Mouse (Mus musculus) heart, adult 2 months (tissue): ENCODE data around the gene Asb4. TPM values are rescaled to one million over a fixed set of nuclear protein-coding genes. Genes with fewer than 3 reads are reported as not detected.
A peak's percentile ranks its signal among the peaks of the same experiment; 100 is the strongest.

ENCODE experiments used
- DNase-seq, 2 experiments: peaks; one replicate each; pipeline ENCODE4 v3.0.0; 2021
- H3K27ac ChIP-seq: fragments of 200-600 bp; 2 replicates; pipeline ENCODE4 v1.8.1; 2022
- H3K27me3 ChIP-seq: fragments of 200-500 bp; 2 replicates; pipeline ENCODE4 v1.6.1; 2012; ENCODE audit warnings: mild to moderate bottlenecking, low read length, inconsistent platforms, mixed read lengths; ENCODE audit not compliant: control insufficient read depth, insufficient read depth
- H3K36me3 ChIP-seq: fragments of 200-500 bp; 2 replicates; pipeline ENCODE4 v1.6.1; 2012; ENCODE audit warnings: low read length, inconsistent platforms; ENCODE audit not compliant: control insufficient read depth, insufficient read depth
- H3K4me1 ChIP-seq: fragments of 200-500 bp; 2 replicates; pipeline ENCODE4 v1.6.1; 2011; ENCODE audit warnings: low read length; ENCODE audit not compliant: control insufficient read depth, insufficient read depth
- H3K4me3 ChIP-seq: fragments of 200-600 bp; 2 replicates; pipeline ENCODE4 v1.8.1; 2022
- H3K79me2 ChIP-seq: fragments of 200-500 bp; replicated peaks from 2 replicates; pipeline ENCODE4 v1.6.1; 2012; ENCODE audit warnings: mild to moderate bottlenecking, inconsistent platforms, low read length, moderate library complexity, mixed read lengths; ENCODE audit not compliant: control insufficient read depth, insufficient read depth
- H3K9ac ChIP-seq: fragments of 200-500 bp; 2 replicates; pipeline ENCODE4 v1.6.1; 2012; ENCODE audit warnings: low read depth, mild to moderate bottlenecking, control low read depth, inconsistent platforms, low read length, mixed read lengths
- CTCF ChIP-seq: fragments of 200-600 bp; IDR thresholded peaks from 2 replicates; pipeline ENCODE4 v1.8.1; 2022; ENCODE audit warnings: antibody characterized with exemption, mild to moderate bottlenecking, moderate library complexity
- EP300 ChIP-seq: fragments of 200-500 bp; IDR thresholded peaks from 2 replicates; pipeline ENCODE4 v1.6.1; 2011; ENCODE audit warnings: low read depth, low read length, control low read depth; ENCODE audit not compliant: insufficient read depth
- POLR2A ChIP-seq: fragments of 200-500 bp; IDR thresholded peaks from 2 replicates; pipeline ENCODE4 v1.6.1; 2011; ENCODE audit warnings: mild to moderate bottlenecking, low read depth, low read length, control low read depth; ENCODE audit not compliant: insufficient read depth
- WGBS: fragments of 180-500 bp; shearing (Covaris S2); methylation state at CpG from one replicate; pipeline ENCODE4 v1.1.7; 2018; 5-methylcytosine and 5-hydroxymethylcytosine counted together
- intact Hi-C: fragments of 180-260 bp; cut with DNase I; formaldehyde crosslinking; loops from one replicate; pipeline ENCODE4 v1.15.1; 2025
- polyA plus RNA-seq: library from polyadenylated mRNA; depleted of rRNA; stranded (reverse); fragments of >200 nt; gene quantifications from 2 replicates; pipeline ENCODE4 v1.2.3, GENCODE M21; 2012
- total RNA-seq, 2 experiments: library from RNA; stranded (reverse); gene quantifications; 2 replicates each; pipeline ENCODE4 v1.2.3; 2021

The Asb4 gene
- total and polyA plus RNA-seq, 3 experiments: 3.1 to 5.0 (median 4.4) TPM

GRCm38 (mm10) chr6:5396797-5397196 is 13.6 kb downstream of the Asb4 start:
- TF ChIP-seq POLR2A (no peak), CTCF (peak; percentile 52)
- Histone ChIP-seq H3K4me1 (no peaks in the 10 kb centered on the region), H3K9ac (no peak overlapping the region), H3K79me2 (no peaks in the 10 kb centered on the region), H3K36me3 (peaks cover 4% of the 10 kb centered on the region; the same call in 1 of the 2 replicates), H3K27me3 (no peaks in the 10 kb centered on the region), H3K27ac (no peak overlapping the region), H3K4me3 (no peak overlapping the region)
- 52% methylated on average over 3 of the region's 3 CpGs for WGBS
- DNase-seq: no peak
- intact Hi-C loops: no loop called here

- Histone ChIP-seq H3K4me1 (no peaks in the 10 kb centered on the region), H3K9ac (no peak overlapping the region), H3K27ac (no peak overlapping the region), H3K36me3 (no peaks in the 10 kb centered on the region), H3K27me3 (no peaks in the 10 kb centered on the region), H3K79me2 (no peaks in the 10 kb centered on the region), H3K4me3 (no peak overlapping the region)
- WGBS: 4% methylated on average over 3 of the region's 3 CpGs
- TF ChIP-seq EP300 (no peak), CTCF (peak; percentile 89)
- intact Hi-C loops: no loop called here
- peak; percentile 58 to 71 for DNase-seq
Measured at GRCm38 (mm10) chr6:5401394-5401793, 18.2 kb downstream of the Asb4 start.

GRCm38 (mm10) chr6:5403095-5403815 is 20.1 kb downstream of the Asb4 start:
- Histone ChIP-seq H3K9ac (no peak overlapping the region), H3K4me3 (no peak overlapping the region), H3K36me3 (no peaks in the 10 kb centered on the region), H3K27ac (no peak overlapping the region), H3K27me3 (no peaks in the 10 kb centered on the region), H3K79me2 (no peaks in the 10 kb centered on the region), H3K4me1 (no peaks in the 10 kb centered on the region)
- intact Hi-C loops: no loop called here
- peak; percentile 7; the same call in 1 of the 2 replicates for TF ChIP-seq CTCF
- no peak for TF ChIP-seq POLR2A
- DNase-seq: no peak
- 61% methylated on average over 18 of the region's 18 CpGs for WGBS

- Histone ChIP-seq H3K4me1 (no peaks in the 10 kb centered on the region), H3K9ac (no peak overlapping the region), H3K79me2 (no peaks in the 10 kb centered on the region), H3K4me3 (no peak overlapping the region), H3K27me3 (no peaks in the 10 kb centered on the region), H3K36me3 (no peaks in the 10 kb centered on the region), H3K27ac (no peak overlapping the region)
- WGBS: 85% methylated on average over 6 of the region's 6 CpGs
- DNase-seq: no peak
- TF ChIP-seq POLR2A: no peak
- TF ChIP-seq EP300: no peak
- TF ChIP-seq CTCF: no peak
- intact Hi-C loops: no loop called here
Measured at GRCm38 (mm10) chr6:5404016-5404415, 20.8 kb downstream of the Asb4 start.

GRCm38 (mm10) chr6:5408451-5409177 is 25.4 kb downstream of the Asb4 start:
- Histone ChIP-seq H3K27ac (no peak overlapping the region), H3K79me2 (no peaks in the 10 kb centered on the region), H3K4me3 (no peak overlapping the region), H3K27me3 (no peaks in the 10 kb centered on the region), H3K4me1 (peaks cover 2% of the 10 kb centered on the region; the same call in 1 of the 2 replicates), H3K36me3 (no peaks in the 10 kb centered on the region), H3K9ac (no peak overlapping the region)
- WGBS: 82% methylated on average over 8 of the region's 8 CpGs
- intact Hi-C loops: no loop called here
- TF ChIP-seq EP300 (no peak), CTCF (no peak), POLR2A (no peak)
- no peak for DNase-seq

- no peaks in the 10 kb centered on the region for H3K36me3 ChIP-seq
- TF ChIP-seq CTCF: no peak
- TF ChIP-seq EP300: no peak
- TF ChIP-seq POLR2A: no peak
- no peak overlapping the region for H3K9ac ChIP-seq
- DNase-seq: no peak
- 76% methylated on average over 4 of the region's 4 CpGs for WGBS
- H3K27ac ChIP-seq: no peak overlapping the region
- H3K4me3 ChIP-seq: no peak overlapping the region
- no peaks in the 10 kb centered on the region for H3K79me2 ChIP-seq
- peaks cover 2% of the 10 kb centered on the region; the same call in 1 of the 2 replicates for H3K4me1 ChIP-seq
- no peaks in the 10 kb centered on the region for H3K27me3 ChIP-seq
- intact Hi-C loops: loop anchor here (5.0 kb wide), 1 partner anchor 88 kb away; the partner anchor contains the start of gene Pdk4
Measured at GRCm38 (mm10) chr6:5409676-5410075, 26.5 kb downstream of the Asb4 start.
